Mouse (Mus musculus): ENCODE results near the gene Krt33a.

Krt33a gene

GRCm38 (mm10) chr11:99985291-99986092 lies 30.5 kb downstream of the Krt33a start:
- peak; percentile 95 for DNase-seq

GRCm38 (mm10) chr11:99983442-99983841 lies 32.6 kb downstream of the Krt33a start:
- no peak for DNase-seq

- DNase-seq = no peak
These were observed 33.3 kb downstream of the Krt33a start for GRCm38 (mm10) chr11:99982731-99983130.

DNA sequence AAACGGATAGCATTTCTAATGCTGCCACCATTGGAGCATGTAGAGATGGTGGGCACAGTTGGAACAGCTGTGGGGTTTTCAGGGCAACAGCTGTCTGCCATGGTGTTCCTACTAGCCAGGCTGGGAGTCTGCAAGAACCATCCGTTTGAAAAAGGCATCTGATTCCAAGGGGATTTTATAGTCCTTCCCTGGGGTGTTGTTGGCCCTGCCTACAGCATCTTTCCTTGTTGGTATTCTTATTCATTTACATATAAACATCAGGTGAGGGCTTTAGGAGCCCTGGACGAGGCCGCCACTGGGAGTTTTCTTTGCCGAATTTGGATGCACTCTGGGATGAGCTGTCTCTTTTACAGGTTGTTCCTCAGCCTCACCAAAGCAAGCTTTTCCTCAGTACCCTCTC lies 37.1 kb downstream of the Krt33a start, which contains the start of gene Krtap29-1:
Gene Krtap29-1, minus strand, starts transcription at position 101 of the 400 bp plus-strand sequence.
- no peak for DNase-seq

GRCm38 (mm10) chr11:99965961-99966360 lies 50.1 kb downstream of the Krt33a start:
- DNase-seq = no peak

DNA sequence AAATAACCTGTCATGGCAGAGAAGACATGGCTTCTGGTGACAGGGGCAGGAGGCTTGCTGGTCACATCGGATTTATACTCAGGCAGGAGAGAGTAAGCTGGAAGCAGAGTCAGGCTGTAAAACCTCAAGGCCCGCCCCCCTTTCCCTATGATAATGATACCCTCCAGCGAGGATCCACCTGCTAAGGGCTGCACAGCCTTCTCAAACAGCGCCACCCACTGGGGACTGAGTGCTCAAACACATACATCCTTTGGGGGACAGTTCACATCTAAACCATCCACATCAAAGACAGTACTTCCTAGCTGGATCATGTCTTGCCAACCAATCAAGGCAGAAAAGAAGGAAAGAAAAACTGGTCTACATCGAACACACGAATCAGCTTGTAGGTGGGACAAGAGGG lies 51.8 kb downstream of the Krt33a start:
- no peak for DNase-seq
